Mouse (Mus musculus): Measurements from ENCODE around the gene Shf. TPM values are rescaled to one million over a fixed set of nuclear protein-coding genes. Genes with fewer than 3 reads are reported as not detected.

Gene Shf
- total and polyA plus RNA-seq, 2 experiments = 6.6 to 14.0 TPM

DNA sequence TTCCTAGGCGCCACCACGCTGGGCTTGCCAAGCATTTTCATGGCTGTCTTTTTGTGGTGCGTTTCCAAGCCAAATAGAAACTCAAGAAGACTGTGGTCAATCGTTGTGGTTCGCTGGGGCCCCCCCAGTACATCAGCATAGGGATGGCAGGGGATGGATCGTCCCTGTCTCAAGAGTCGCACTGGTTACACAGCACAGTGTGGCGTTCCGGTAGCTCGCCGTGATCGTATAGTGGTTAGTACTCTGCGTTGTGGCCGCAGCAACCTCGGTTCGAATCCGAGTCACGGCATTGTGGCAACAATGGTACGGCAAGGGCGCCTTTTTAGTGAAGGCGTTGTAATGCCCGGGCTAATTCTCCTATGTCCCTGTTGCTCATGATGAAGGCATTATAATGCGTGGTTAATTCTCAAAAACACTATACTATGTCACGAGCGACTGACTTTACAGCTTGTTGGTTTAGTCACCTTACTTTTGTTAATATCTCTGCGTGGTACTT lies 8.8 kb upstream of the Shf start:
- Histone ChIP-seq H3K36me3 (ENCODE audit: control insufficient read depth, insufficient read depth, low read length) (no peaks in the 10 kb centered on the region), H3K4me3 (ENCODE audit: insufficient read depth, low read depth, low read length) (peak overlapping the region; percentile 47), H3K27ac (replicated peaks; ENCODE audit: insufficient read depth, low read depth, low read length) (no peak overlapping the region), H3K27me3 (ENCODE audit: control insufficient read depth, insufficient read depth, low read length) (no peaks in the 10 kb centered on the region), H3K79me2 (ENCODE audit: control insufficient read depth, insufficient read depth, low read length) (no peaks in the 10 kb centered on the region), H3K4me1 (ENCODE audit: control insufficient read depth, insufficient read depth, low read length) (peaks cover 3% of the 10 kb centered on the region; the same call in 1 of the 2 replicates), H3K9ac (ENCODE audit: low read depth, low read length) (peak overlapping the region; percentile 40; the same call in 1 of the 2 replicates)
- DNase-seq (ENCODE audit: extremely low read depth, low read depth, low spot score) = peak; percentile 86
- WGBS = under 1% methylated on average over 26 of the region's 26 CpGs
- no peak for TF ChIP-seq POLR2A (IDR thresholded peaks at IDR 0.05; ENCODE audit: extremely low read depth, insufficient read depth, low read length)
- TF ChIP-seq CTCF (IDR thresholded peaks at IDR 0.05; ENCODE audit: low read depth, low read length) = no peak

DNA sequence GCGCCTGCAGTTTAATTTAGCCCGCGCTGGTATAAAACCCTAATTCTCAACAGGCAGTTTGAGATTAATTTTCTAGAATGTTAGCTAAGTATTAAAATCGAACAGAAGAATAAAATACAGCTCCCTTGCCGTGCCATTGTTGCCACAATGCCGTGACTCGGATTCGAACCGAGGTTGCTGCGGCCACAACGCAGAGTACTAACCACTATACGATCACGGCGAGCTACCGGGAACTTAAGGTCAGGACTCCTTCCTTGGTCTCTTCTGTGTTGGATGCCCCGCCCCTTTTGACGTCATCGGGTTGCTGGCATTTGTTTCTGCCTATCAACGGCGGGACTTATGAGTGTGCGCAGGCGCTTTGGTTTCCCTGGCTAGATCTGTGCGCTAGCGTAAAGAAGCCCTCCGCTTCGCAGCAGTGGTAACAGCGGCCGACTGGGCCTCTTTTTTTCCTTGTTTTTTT lies 8.3 kb upstream of the Shf start:
- Histone ChIP-seq H3K4me1 (ENCODE audit: control insufficient read depth, insufficient read depth, low read length) (peaks cover 3% of the 10 kb centered on the region; the same call in 1 of the 2 replicates), H3K27me3 (ENCODE audit: control insufficient read depth, insufficient read depth, low read length) (no peaks in the 10 kb centered on the region), H3K27ac (replicated peaks; ENCODE audit: insufficient read depth, low read depth, low read length) (no peak overlapping the region), H3K79me2 (ENCODE audit: control insufficient read depth, insufficient read depth, low read length) (no peaks in the 10 kb centered on the region), H3K9ac (ENCODE audit: low read depth, low read length) (no peak overlapping the region), H3K36me3 (ENCODE audit: control insufficient read depth, insufficient read depth, low read length) (no peaks in the 10 kb centered on the region), H3K4me3 (ENCODE audit: insufficient read depth, low read depth, low read length) (peak overlapping the region; percentile 47; the same call in 1 of the 2 replicates)
- no peak for TF ChIP-seq POLR2A (IDR thresholded peaks at IDR 0.05; ENCODE audit: extremely low read depth, insufficient read depth, low read length)
- TF ChIP-seq CTCF (IDR thresholded peaks at IDR 0.05; ENCODE audit: low read depth, low read length) = no peak
- peak; percentile 85 for DNase-seq (ENCODE audit: extremely low read depth, low read depth, low spot score)
- WGBS = under 1% methylated on average over 28 of the region's 28 CpGs

DNA sequence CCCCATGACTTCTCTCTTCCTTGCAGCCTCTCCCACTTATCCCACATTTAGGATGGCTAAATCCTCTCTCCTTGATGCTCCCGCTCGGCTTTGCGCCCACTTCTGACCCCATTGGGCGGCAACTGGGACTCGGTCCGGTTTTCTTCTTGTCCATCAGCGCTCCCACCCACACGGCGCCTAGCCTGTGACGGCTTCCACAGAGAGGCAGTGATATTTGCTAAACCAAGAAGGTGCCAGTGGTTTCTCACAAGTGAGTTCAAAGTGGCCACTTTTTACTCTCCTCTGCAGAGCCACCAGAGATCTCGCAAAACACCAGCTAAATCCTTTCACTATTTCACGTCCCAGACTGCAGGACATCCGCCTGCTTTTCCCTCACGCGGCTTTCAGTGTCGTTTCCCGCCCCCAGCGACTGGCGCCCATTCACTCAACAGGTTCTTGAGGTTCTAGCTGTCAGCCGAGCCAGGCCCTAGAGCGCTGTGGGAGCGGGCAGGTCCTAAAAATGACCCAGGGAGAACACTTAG lies 7.1 kb upstream of the Shf start:
- H3K27me3 ChIP-seq (ENCODE audit: control insufficient read depth, insufficient read depth, low read length) = no peaks in the 10 kb centered on the region
- peak overlapping the region; percentile 32; the same call in 1 of the 2 replicates for H3K27ac ChIP-seq (replicated peaks; ENCODE audit: insufficient read depth, low read depth, low read length)
- 0% methylated on average over 22 of the region's 22 CpGs for WGBS
- H3K79me2 ChIP-seq (ENCODE audit: control insufficient read depth, insufficient read depth, low read length) = no peaks in the 10 kb centered on the region
- no peaks in the 10 kb centered on the region for H3K36me3 ChIP-seq (ENCODE audit: control insufficient read depth, insufficient read depth, low read length)
- TF ChIP-seq POLR2A (IDR thresholded peaks at IDR 0.05; ENCODE audit: extremely low read depth, insufficient read depth, low read length) = no peak
- no peak for TF ChIP-seq CTCF (IDR thresholded peaks at IDR 0.05; ENCODE audit: low read depth, low read length)
- peak overlapping the region; percentile 82 for H3K4me3 ChIP-seq (ENCODE audit: insufficient read depth, low read depth, low read length)
- peak; percentile 37 for DNase-seq (ENCODE audit: extremely low read depth, low read depth, low spot score)
- peaks cover 3% of the 10 kb centered on the region; the same call in 1 of the 2 replicates for H3K4me1 ChIP-seq (ENCODE audit: control insufficient read depth, insufficient read depth, low read length)
- peak overlapping the region; percentile 54 for H3K9ac ChIP-seq (ENCODE audit: low read depth, low read length)

- Histone ChIP-seq H3K9ac (ENCODE audit: low read depth, low read length) (peak overlapping the region; percentile 54), H3K4me3 (ENCODE audit: insufficient read depth, low read depth, low read length) (peak overlapping the region; percentile 82), H3K4me1 (ENCODE audit: control insufficient read depth, insufficient read depth, low read length) (peaks cover 3% of the 10 kb centered on the region; the same call in 1 of the 2 replicates), H3K27me3 (ENCODE audit: control insufficient read depth, insufficient read depth, low read length) (no peaks in the 10 kb centered on the region), H3K27ac (replicated peaks; ENCODE audit: insufficient read depth, low read depth, low read length) (peak overlapping the region; percentile 32; the same call in 1 of the 2 replicates), H3K79me2 (ENCODE audit: control insufficient read depth, insufficient read depth, low read length) (no peaks in the 10 kb centered on the region), H3K36me3 (ENCODE audit: control insufficient read depth, insufficient read depth, low read length) (no peaks in the 10 kb centered on the region)
- DNase-seq (ENCODE audit: extremely low read depth, low read depth, low spot score) = peak; percentile 88
- TF ChIP-seq POLR2A (IDR thresholded peaks at IDR 0.05; ENCODE audit: extremely low read depth, insufficient read depth, low read length) (no peak), CTCF (IDR thresholded peaks at IDR 0.05; ENCODE audit: low read depth, low read length) (no peak)
- WGBS = under 1% methylated on average over 32 of the region's 32 CpGs
Measured at GRCm38 (mm10) chr2:122375391-122375991, 6.5 kb upstream of the Shf start.

- Histone ChIP-seq H3K36me3 (ENCODE audit: control insufficient read depth, insufficient read depth, low read length) (no peaks in the 10 kb centered on the region), H3K9ac (ENCODE audit: low read depth, low read length) (peak overlapping the region; percentile 33; the same call in 1 of the 2 replicates), H3K4me1 (ENCODE audit: control insufficient read depth, insufficient read depth, low read length) (peaks cover 3% of the 10 kb centered on the region; the same call in 1 of the 2 replicates), H3K79me2 (ENCODE audit: control insufficient read depth, insufficient read depth, low read length) (no peaks in the 10 kb centered on the region), H3K27ac (replicated peaks; ENCODE audit: insufficient read depth, low read depth, low read length) (no peak overlapping the region), H3K4me3 (ENCODE audit: insufficient read depth, low read depth, low read length) (peak overlapping the region; percentile 40), H3K27me3 (ENCODE audit: control insufficient read depth, insufficient read depth, low read length) (no peaks in the 10 kb centered on the region)
- 34% methylated on average over 23 of the region's 23 CpGs for WGBS
- TF ChIP-seq POLR2A (IDR thresholded peaks at IDR 0.05; ENCODE audit: extremely low read depth, insufficient read depth, low read length) = no peak
- TF ChIP-seq CTCF (IDR thresholded peaks at IDR 0.05; ENCODE audit: low read depth, low read length) = no peak
- DNase-seq (ENCODE audit: extremely low read depth, low read depth, low spot score) = no peak
Measured at GRCm38 (mm10) chr2:122374666-122375331, 5.8 kb upstream of the Shf start.
